Mouse (Mus musculus): ENCODE measurements at regions not wholly inside any gene's neighbourhood (a gene's known extent, or its start where the extent isn't known, plus 50 kb on each side); places are given as distances from the start of the nearest gene placed in this dataset.
A peak's percentile ranks its signal among the peaks of the same experiment; 100 is the strongest.

DNA sequence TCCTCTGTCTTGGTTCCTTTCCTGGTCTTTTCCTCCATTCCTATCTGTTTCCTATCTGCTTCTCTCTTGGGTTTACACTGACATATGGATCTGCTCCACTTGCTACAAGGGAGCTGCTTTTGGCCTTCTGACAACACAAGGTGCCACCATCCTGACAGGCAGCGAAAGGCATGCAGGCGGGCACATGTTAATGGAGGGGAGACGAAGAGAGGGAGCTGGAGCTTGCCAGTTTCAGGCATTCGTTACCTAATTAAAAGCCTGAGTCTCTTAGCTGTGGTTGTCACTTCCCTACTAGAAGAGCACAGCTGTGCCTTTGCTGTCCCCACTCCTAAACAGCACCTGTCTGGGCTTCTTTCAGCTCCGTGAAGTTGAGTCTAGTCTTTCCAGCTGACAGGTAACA lies 711.5 kb upstream of the Kirrel3 start:
- no peak for DNase-seq (ENCODE audit: low read depth)

DNA sequence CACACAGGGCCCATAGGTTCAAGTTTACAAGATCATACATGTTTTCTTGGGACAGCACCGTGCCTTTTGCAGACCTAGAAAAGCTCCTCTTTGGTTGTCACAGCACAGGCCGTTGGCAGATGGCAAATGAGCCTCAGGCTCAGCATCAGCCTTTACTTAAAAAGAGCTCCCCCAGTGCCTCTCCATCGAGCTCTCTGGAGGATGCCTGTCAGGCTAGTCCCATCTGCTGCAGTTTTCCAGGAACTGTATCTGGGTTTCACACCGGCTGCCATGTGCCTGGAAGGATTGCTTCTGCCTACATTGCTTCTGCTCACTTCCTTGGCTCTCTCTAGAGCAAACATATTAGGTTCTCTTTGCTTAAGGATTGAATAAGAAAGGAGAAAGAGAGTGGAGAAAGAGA lies 695.1 kb upstream of the Kirrel3 start:
- DNase-seq (ENCODE audit: low read depth): no peak

DNA sequence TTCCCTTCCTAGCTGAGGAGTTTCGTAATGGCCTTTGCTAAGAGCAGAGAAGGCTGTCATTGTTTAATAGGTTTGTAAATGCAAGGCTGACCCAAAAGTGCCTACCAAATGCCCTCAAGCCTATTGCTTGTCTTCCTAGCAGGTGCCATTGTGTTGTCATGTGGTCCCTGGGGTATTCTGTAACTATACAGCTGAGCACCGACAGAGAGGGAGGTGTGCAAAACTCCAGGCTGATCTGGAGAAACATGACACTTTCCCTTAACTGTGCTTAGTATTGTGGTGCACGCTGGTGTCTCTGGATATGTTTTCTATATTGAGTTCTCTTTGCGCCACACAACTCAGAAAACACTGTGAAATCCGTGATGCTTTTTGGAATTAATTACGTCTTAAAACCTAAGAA lies 685.4 kb upstream of the Kirrel3 start:
- no peak for DNase-seq (ENCODE audit: low read depth)

DNA sequence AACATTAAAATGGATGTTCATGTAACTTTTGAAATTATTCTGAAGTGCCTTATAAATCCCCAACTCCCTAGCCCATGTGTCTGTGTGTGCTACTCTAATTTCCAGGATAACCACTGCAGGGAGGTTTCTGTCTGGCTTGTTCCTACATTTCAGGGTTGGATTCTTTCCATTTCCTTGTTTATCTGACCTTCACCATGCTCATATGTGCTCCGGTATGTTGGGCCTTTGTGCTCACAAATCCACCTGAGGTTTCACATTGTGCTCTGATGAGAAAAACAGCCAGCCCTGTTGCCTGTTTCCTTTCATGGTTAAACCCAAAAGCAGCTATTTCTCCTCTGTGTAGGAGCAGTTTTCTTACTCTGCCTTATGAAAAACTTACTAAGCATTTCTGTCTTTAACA lies 684.9 kb upstream of the Kirrel3 start:
- DNase-seq (ENCODE audit: low read depth): no peak

DNA sequence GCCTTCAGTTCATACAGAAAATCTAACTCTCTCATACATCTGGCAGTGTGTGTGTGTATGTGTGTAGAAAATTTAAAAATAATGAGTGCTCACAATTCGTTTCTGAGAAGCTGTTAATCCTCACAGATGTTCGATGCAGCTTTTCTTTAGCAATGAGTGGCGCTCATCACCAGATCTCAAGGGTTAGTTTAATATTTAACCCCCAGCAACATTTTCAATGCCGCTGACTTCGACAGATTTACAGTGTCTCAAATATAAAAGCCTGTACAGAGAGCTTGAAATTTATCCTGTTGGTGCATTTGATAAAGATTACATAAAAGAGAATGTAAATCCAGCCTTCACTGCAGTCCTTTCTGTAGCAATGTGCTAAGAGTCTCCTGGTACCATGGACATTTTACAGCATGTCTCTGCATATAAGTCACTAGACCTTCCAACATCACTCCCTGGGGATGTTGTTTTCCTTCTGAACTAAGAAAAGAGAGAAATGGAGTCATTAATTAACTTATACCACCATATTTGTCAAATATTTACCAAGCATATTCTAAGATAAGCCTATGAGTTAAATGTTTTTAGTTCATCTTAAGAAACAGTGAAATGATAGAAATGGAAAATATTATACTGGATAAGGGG lies 670.8 kb upstream of the Kirrel3 start:
- DNase-seq (ENCODE audit: low read depth): no peak

DNA sequence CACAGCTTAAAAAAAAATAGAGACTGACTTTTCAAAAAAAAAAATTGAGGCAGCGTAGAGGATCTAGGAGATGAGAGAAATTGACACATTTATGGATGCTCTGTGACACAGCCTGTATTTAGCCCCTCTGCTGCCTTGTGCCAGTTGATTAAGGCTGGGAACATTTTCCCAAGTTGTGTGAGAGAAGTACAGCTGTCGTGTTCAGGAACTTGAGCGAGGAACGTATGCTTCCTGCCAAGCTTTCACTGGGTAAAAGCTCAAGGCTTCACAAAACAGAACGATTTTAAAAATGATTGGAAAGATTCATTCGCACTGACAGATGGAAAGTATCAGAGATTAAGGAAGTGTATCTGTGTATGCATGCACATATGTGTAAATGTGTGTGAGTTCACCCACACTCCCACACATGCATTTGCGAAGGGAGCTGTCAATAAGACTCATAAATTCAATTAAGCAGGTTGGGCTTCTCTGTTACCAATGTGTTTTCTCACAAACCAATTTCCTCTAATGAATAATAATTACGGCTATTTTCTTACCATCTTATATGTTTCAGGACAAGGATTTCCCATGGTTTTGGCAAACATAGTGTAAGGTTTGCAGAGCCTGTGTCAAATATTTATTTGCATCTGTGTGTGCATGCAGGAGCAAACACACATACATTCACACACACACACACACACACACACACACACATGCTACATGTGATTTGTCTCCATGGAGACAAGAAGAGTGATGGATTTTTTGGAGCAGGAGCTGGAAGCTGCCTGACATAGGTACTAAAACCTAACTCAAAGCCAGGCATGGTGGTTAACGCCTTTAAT lies 662.9 kb upstream of the Kirrel3 start:
- DNase-seq (ENCODE audit: low read depth): no peak

DNA sequence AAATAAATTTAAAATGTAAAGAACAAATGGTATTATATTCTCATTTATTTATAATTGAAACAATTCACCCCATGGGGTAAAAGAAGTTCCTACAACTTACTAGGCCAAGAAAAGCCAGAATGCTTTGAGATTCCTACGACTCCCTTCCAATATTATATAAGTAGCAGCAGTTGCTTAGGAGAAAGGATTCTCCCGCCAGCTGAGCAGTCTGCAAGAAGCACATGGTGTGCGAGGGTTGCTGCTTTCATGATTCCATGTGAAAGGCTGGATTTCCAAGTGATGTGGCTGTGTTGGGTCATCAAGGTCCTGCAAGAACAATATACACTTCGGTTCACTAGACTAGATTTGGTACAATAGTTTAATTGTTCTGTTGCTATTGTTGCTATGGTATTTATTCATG lies 659.6 kb upstream of the Kirrel3 start:
- DNase-seq (ENCODE audit: low read depth): no peak

DNA sequence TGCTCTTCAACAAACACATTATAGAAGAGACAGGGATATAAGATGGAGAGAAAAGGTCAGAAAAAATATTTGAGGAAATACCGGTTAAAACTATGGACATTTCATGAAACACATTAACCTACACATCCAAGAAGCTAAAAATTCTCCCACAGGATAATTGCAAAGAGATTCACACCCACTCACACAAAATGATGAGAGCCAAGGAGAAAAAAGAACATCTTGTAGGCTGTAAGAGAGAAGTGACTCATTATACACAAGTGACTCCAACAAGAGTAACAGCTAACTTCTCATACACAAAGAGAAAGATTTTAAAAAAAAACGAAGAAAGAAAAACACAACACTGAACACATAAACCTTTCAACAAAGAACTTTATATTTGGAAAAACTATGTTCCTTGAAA lies 658.3 kb upstream of the Kirrel3 start:
- no peak for DNase-seq (ENCODE audit: low read depth)

DNA sequence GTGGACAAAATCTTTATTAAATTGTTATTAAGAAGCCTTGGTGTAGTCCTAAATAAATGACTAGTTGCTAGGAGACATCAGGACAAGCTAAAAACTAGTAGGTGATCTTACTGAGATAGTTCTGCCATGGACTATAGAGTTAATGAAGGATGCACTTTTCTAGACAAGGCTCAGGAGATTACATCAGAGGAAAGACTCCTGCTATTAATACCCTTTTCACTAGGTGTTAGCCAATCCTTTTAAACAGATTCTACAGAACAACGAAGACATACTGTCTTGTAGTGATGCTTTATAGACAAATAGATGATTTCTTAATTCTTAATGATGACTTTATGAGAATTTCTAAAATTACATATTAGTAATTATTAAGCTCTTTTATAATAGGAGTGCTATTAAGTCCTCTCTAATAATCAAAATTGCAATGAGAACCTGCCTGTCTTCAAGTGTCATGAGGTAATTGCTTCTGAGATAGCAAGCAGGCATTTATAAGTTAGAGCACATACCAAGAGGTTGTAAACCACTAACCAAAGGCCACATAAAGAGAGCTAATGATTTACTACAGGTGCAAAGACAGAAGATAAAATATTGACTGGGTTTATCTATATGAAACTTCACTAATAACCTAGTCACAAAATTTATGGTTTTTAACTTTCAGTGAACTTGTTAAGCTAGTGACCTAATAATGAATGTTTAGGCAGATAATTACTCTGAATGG lies 647.9 kb upstream of the Kirrel3 start:
- no peak for DNase-seq (ENCODE audit: low read depth)

DNA sequence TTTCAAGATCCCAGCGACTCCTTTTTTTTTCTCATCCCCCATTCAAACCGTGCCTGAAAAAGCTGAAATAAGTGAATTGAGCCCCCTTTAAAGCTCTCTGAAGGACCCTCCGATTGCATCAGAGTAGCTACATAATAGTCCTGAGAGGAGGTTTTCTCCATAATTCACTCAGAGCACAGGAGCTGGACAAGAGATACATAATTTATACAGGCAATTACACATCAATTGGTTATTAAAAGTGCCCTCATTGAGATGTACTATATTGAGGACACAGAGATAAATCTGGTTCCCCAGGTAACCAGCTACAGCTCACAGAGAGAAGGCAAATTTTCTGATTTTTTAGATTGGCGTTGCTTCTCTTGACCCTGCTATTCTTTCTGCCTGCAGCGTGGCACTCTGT lies 636.1 kb upstream of the Kirrel3 start:
- DNase-seq (ENCODE audit: low read depth): no peak

DNA sequence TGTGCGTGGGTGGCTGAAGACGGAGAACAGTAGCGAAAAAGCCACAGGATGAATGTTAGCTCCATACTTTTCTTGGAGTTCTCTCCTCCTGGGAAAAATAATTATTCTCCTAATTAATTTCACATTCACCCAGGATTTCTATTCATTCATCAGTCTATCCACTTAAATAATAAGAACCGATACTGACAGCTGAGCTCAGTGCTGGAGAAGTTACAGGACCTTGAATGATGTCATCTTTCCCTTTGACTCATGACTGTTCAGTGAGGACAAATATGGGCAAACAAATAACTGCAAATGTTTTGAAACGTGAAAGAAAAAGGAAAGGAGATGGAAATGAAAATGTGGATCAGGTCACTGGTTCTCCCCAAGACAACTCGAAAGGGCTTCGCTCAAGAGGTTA lies 635.7 kb upstream of the Kirrel3 start:
- DNase-seq (ENCODE audit: low read depth): no peak

DNA sequence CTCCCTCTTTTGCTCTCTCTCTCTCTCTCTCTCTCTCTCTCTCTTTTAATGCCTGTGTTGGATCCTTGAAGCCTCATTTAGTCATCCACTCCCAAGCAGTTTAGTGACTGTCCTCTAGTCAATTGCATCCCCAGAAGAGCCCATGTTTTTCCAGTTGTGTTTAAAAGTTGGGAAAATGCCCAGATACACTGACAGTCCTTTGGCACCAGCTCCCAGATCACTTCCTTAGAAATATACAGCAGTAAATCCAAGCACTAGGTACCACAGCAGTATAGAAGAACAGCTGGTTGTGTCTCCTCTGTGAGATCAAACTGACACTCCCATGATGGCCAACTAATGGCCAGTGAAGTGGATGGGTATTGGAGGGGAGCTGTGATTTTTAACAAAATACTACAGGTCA lies 634.7 kb upstream of the Kirrel3 start:
- DNase-seq (ENCODE audit: low read depth): no peak

DNA sequence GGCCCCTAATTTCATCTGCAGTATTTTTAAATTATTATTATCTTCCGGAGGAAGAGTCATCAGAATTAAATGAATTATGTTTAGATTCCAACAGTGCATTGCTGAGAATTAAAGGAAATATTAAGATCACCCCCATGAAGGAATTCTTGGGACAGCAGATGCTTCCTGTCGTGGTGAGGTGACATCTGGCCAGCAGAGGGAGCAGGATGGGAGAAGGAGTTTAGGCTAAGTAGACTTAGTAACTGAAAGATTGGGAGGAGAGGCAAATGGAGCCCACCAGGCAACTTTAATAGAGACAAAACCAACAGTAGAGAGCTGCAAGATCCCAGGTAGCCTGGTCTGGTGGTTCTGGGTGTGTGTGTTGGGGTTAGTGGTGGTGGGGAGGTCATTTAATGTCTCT lies 629.5 kb upstream of the Kirrel3 start:
- DNase-seq (ENCODE audit: low read depth): no peak

DNA sequence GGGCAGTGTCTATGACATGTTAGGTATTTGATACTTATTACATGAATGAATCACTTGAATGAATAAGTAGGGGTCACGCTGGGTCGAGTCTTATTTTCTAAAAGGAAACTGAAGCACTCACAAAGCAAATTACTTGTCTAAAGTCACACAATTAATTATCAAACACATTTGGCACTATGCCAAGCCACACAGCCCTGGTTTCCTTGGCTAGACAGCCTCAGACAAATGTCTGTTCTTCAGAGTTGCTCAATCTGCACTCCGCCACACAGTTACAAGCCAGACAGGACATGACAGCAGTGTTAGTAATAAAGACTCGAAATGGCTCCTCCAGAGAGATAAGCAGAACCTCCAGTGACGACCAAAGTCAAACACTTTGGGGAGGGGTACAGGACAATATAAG lies 627.2 kb upstream of the Kirrel3 start:
- DNase-seq (ENCODE audit: low read depth): peak; percentile 39

DNA sequence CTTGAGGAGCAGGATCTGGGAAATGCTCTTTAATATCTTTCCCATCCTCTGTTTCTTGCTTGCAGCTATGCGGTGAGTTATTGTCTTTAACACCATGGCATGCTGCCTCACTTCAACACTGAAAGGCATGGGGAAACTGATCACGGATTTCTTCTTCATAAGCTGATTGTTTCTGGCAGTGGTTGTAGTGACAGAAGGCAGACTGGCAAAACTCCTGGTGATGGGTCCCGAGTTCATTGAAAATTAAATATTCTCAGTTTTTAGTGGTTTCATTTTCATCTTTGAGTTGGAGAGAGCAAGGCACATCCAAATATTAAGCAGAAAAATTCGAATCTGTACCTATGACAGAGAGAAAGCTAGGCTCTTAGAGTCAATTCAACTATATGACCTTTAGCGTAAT lies 617.0 kb upstream of the Kirrel3 start:
- DNase-seq (ENCODE audit: low read depth): no peak

DNA sequence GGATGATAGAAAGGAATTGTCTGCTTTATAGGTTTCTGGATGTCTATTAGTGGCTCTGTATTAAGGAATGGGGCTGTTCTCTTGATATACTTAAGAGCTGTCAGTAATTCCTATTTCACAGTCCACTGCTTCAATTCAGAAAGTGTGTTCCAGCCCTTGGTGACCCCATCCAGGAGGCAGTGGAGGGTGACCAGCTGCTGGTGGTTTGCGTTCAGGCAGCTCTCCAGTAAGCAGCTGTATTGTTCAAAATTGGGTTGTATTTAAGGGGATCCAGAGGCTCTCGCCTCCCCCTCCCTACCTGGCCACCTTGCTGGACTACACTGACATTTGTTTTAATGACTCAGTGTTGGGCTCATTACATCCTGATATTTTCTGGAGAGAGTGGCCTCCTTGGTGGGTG lies 598.4 kb upstream of the Kirrel3 start:
- no peak for DNase-seq (ENCODE audit: low read depth)

DNA sequence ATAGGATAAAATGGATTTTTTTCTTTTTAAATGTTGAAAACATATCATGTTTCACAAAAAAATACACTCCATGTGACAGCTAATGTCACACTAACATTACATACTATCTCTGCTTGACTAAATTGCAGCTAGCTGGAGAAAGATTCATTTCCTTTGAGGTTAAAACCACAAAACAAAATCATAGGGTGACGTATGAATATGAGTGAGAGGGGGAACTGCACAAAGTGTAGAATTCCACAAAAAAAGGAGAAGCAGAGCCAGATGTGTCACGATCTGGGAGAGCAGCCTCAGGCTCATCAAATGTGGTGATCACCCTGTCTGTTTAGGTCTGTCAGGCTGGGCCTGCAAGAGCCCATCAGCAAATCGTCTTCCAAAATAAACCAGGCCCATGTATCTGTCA lies 593.7 kb upstream of the Kirrel3 start:
- DNase-seq (ENCODE audit: low read depth): peak; percentile 12

DNA sequence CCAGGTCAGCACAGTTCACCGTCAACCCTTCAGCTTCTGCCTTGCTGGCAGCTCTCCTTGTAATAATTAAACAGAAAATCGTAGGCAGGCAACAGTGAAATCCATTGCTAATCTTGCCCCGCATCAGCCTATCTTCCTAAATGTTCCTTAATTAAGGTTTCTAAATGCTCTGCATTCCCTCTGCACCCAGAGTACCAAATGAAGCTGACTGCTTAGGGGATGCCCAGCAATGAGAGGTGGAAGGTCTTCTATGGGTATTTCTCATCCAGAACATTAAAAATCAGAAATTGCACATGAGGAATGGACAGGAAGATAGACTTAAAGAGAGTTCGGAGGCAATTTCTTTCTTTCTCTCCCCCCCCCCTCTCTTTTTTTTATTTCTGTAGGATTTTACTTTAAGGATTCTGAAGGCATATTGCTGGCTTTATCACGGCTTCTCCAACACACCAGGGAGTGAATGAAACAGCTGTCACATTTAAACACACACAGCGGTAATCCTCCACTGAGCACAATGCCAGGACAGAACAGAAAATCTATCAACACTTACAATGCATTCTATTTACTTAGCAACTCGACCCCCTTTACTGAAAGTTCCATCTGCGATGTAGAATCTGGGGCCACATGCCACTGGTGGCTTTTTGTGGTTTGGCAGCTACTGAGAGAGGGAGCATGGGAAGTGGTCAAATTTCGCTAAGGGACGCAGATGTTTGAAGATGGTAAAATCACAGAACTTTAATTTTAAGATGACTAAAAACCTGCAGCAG lies 584.2 kb upstream of the Kirrel3 start:
- DNase-seq (ENCODE audit: low read depth): peak; percentile 3

DNA sequence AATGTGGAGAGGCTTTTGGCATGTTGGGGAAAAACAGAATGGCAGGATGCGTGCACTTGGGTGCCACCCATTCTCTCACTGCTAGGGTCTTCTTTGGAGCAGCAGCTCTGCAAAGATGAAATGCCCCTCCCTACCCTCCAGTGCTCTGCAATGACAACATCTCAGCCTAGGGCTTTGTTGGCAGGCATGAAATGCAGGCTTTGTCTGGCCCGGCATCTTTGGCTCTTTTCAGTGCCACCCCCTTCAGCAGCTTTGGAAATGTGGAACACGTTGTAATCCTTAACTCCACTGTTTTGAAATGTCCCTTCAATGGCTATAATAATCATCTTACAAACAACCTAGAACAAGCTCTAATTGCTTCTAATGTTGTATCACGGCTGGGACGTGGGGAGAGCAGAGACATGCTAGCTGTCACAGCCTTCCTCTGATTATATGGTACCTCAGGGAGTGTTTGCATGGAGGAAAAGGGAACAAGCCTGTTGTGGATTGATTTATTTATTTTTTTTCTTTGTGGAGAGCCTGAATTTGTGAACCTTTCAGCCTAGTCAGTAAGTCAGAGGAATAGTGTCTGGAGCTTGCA lies 581.6 kb upstream of the Kirrel3 start:
- no peak for DNase-seq (ENCODE audit: low read depth)

DNA sequence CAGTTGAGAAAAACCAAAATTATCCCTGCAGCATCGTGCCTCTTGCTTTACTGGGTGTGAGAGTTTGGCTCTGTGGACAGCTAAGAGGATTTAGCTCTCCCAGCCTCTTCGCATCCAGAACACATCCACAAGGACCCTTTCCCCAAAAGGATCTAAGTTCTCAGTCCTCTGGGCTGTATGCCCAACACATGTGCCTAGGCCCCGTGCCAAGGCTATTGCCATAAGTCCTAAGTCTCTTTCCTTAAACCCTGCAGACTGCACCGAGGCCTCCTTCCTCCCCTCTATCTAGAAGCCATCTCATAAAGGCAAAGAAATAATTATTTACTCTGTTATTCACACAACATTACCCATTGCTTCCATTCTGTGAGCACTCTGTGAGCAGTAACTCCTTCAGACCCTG lies 570.8 kb upstream of the Kirrel3 start:
- DNase-seq (ENCODE audit: low read depth): no peak

DNA sequence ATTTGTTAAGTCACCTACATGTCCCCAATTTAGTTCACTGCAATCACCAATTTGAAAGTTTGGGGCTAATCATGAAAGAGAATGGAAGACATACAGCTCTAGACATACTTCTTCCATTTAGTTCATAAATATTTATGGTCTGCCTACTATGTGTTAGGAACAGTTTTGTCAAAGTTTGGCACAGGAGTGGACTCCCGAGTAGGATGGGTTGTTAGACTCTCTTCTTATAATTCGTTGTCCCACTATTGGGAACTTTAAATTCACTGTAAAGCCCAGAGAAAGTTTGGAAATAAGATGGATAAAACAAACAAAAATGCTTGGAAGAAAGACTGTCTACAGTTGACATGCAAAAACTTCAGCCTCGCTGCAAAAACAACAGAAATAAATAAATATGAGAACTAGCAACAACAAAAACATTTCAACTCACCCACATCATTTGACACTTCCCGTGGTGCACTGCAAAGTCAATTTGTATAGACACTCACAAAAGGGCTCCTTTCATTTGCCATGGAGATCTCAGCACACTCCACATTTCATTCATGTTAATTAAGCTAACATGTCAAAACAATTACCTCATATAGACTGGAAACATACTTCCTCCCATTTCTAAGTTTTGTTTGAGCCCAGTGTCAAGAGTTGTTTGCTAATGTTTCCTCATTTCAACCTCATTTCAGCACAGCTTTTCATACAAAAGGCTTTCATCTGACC lies 570.2 kb upstream of the Kirrel3 start:
- DNase-seq (ENCODE audit: low read depth): no peak

DNA sequence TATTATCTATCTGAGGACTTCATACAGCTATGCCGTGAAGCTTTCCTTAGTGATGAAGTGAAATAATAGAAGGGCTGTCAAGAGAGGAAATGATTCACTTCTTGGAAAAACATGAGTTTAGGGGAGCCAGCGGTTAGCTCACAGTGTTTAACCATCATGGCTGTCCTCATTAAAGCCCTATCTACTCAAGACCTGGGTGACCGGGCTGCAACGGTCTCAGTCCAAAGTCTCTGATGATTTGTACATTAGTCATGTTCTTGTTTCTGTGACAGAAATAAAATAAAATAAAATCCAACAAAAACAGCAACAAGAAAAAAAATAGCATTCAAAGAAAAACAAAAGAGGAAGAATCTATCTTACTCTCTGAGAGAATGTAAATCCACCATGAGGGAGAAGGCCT lies 555.4 kb upstream of the Kirrel3 start:
- DNase-seq (ENCODE audit: low read depth): no peak
